Mouse (Mus musculus) cerebellum, adult 11-12 months (tissue): ENCODE results near the gene Gcc2.
"Not testable (repeated sequence)": the region's sequence is repeated elsewhere in the genome, so short reads cannot be mapped to it uniquely, and the experiment has no call there.

Experiments used
- DNase-seq: peaks from one replicate; pipeline ENCODE4 v3.0.0; 2022

The Gcc2 gene

DNA sequence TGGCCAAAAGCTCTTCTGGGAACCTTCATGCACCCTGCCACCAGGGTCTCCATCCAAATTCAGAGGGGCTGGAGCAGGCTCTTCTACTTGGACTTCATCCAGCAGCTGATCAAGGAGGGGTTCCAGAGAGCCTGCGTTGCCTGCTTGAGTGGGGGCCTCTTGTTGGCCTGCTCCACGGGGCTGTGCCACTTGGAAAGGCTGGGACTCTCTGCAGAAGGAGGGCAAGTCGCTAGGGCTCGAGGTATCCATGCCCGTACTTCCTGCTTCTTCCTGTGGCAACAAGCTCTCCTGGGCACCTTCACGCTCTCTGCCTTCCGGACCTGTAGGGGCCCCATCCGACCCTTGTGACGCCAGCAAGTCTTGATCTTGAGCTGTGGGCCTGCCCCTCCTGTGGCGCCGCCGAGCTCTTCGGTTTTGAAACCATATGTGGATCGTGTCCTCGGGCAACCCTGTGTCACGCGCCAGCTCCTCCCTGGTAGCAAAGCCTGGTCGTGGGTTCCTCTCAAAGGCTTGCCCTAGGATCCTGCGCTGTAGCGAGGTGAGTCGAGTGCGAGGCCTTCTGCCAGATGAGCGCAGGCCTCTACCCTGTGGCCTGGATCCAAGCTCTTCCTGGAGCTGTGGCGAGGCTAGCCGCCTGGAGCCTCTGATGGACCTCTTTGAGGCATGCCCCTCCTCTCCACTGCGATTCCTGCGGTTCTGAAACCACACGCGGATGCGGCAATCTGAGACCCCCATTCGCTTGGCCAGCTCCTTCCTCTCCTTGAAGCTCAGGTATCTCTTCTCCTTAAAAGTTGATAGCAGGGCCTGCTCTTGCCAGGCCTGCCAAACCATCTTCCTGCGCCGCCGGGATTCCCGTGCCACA lies 23.3 kb upstream of the Gcc2 start:
- DNase-seq = peak; percentile 72

DNA sequence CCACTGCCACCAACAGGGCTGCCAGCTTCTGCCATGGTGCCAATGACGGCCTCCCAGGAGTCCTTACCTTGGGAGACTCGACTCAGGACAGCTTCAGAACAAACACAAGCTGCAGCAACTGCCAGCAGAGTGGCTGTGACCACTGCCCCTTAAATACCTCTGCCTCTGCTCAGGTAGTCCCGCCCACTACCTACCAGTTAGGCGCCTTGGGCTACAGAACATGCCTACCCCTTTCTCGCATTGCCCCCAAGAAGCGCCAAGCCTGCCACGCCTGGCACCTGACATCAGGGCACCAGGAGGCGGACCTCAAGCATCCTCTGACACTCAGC lies 22.7 kb upstream of the Gcc2 start, which contains the start of gene Duxf3:
TSS of gene Duxf3 (minus strand) at position 35 of the 329 bp plus-strand sequence.
- DNase-seq = not testable (repeated sequence)

DNA sequence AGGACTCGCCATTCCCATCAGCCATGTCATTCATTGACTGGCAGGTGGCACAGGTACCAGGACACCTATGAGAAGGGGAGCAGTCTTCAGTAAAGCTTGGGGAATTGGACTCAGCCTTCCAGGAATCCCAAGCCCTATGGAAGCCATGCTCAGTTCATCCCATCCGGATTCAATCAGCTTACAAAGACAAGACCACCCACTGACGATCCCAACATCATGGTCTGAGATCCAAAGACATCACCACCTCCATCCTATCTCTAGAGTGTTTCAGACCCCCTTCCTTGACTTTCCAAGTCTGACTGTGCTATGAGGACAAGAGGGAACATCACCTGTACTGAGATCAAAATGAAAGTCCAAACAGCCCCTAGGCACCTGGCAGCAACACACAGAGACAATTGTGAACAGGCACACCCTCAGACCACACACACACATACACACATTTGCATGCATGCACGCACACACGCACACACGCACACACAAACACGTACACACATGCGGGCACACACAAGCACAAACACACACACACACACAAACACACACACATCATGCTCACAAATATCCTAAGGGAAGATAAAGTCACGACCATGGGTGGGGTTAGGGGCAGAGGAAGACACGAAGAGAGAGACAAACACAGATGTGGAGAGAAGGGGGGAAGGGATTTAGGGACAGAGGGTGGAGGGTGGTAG lies 22.1 kb upstream of the Gcc2 start:
- not testable (repeated sequence) for DNase-seq

DNA sequence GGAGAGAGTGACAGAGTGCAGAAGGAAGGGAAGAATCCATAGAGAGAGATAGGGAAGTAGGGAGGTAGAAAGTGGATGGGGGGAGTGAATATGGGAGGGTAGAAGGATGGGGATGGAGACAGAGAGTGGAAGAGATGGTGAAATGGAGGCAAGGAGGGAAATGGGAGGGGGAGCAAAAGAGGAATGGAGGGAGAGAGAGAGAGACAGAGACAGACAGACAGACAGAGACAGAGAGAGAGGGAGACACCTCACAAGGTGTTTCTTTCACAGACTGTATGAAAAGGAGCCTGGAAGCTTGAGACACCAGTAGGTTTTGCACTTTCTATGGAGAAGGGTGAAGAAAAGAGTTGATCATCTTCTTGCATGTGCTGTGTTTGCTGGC lies 21.6 kb upstream of the Gcc2 start:
- not testable (repeated sequence) for DNase-seq

DNA sequence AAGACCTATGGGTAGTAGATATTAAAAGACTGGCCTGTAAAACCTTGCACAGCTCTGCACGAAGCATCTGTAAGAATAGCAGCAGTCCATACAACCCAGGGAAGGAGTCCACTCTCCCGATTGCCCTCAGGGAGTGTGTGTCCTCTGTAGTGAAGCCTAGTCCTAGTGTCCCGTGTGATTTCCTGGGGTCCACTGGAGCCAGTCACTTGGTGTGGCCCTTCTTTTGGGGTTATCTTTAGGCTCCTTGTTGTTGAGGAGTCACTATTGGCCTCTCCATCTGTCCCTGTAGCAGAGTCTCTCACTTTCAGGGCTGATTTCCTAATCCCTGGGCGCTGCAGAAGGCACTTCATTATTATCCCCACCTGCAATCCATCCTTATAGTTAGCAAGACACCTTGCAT lies 20.3 kb upstream of the Gcc2 start:
- DNase-seq = not testable (repeated sequence)

DNA sequence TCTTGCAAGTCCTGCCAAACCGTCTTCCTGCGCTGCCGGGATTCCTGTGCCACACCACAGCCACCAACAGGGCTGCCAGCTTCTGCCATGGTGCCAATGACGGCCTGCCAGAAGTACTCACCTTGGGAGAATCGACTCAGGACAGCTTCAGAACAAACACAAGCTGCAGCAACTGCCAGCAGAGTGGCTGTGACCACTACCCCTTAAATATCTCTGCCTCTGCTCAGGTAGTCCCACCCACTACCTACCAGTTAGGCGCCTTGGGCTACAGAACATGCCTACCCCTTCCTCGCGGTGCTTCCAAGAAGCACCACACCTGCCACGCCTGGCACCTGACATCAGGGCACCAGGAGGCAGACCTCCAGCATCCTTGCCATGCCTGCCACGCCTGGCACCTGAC lies 18.7 kb upstream of the Gcc2 start, which contains the start of gene Gm4981:
TSS of gene Gm4981 (minus strand) at position 89 of the 400 bp plus-strand sequence.
- DNase-seq = no peak

DNA sequence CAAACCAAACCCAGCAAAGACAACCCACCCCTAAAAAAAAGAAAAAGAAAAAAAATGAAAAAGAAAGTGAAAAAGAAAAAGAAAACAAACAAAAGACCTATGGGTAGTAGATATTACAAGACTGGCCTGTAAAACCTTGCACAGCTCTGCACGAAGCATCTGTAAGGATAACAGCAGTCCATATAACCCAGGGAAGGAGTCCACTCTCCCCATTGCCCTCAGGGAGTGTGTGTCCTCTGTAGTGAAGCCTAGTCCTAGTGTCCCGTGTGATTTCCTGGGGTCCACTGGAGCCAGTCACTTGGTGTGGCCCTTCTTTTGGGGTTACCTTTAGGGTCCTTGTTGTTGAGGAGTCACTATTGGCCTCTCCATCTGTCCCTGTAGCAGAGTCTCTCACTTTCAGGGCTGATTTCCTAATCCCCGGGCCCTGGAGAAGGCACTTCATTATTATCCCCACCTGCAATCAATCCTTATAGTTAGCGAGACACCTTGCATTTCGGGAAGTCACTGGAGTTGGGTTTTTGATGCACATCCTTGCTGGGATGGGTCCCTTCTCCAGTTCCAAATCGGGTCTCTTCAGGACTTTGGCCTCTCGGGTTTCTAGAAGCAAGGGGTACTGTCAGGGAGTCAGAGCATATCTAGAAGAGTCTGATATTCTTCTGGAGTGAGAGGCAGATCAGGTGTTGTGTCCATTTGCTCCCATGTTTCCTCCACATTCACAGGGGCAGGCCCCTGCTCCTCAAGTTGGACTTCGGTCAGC lies 16.1 kb upstream of the Gcc2 start:
- peak; percentile 50 for DNase-seq

DNA sequence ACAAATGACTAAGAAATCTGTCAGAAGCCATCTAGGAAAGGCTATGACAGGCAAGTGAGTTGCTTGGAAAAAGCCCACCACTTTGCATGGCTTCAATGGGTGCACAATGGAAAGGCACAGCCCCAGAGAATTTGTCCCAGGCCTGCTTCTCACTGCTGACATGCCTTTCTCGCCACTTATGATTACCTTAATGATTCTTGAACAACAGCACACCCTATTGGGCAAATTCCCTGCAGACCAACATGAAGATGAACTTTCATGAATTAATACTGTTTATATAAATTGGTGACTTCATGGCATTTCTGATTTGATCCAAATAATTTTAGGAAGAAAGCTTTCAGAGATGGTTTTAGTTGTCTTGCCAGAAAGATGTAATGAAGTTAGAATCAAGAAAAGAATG lies 5.8 kb upstream of the Gcc2 start:
- DNase-seq = no peak

DNA sequence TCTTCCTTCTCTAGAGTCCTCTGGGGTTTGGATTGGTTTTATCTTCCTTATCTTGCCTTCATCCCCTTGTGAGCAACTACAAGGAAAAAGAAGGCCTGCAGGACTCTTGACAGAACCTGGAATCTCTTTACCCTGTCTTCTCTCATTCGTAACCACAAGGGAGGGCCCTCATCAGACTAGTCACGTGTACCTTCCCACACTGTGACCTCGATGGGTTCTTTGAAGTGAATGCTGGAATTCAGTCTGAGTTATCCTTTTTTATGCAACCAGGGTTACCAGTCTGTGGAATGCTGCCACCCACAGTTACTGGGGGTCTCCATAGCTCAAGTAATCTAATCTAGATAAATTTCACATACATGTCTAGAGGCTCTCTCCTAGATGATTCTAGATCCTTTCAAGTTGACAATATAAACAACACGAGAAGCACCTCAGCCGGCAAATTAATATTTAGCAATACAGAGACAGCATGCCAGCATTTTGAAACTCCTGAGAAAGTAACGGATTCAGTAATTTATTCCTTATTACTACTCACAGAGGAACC lies 592 bp upstream of the Gcc2 start:
- no peak for DNase-seq

DNA sequence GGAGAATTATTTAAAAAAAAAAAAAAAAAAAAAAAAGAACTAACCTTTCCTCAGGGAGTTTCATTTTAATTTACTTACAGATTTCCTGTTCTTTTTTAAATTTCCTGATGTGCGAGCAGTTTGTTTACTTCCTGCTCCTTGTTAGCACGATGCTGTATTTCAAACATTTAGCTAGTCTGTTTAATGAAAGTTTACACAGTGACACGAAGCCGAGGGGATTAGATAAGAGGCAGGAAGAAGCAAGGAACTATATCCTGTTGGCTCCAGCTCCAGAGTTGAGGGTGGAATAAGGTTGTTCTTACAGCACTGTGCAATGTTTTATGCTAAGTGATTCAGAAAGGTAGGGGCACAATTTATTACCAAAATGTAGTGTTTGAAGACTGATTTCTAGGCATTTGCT lies 657 bp downstream of the Gcc2 start:
- no peak for DNase-seq

DNA sequence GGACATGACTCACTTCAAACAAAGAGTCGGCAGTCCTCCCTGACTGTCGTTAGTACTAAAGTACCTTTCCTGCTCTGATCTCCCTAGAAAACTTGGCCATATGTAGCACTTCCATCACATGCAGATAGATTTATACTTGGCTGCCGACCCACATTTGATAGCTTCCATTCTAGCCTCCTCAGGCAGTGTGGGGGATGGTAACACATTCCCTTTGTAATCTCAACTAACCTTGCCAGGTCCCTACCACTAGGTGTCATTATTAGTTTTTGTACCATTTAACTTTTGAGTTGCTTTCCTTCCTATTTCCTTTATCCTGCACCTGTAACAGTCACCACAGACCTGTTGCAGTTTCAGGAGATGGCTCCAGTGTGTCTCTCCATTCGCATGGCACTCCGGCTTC lies 3.2 kb downstream of the Gcc2 start:
- DNase-seq = no peak

DNA sequence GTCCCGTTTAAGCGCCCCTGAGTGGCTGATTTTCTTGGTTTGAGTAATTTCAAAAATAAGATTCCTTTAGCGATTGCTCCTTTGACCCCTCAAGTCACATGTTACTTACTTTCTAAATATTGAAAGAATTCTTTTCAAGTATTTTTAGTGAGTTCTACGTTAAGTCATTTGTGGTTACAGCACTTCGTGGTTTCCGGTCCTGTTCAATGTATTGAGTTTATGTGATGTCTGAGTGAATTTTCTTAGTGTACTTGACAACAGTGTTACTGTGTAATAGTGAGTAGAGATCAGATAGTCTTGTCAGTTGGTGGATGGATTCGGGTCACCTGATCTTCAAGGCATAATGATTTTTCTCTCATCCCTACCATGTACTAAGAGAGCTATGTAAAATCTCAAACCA lies 26.9 kb downstream of the Gcc2 start:
- DNase-seq = no peak

DNA sequence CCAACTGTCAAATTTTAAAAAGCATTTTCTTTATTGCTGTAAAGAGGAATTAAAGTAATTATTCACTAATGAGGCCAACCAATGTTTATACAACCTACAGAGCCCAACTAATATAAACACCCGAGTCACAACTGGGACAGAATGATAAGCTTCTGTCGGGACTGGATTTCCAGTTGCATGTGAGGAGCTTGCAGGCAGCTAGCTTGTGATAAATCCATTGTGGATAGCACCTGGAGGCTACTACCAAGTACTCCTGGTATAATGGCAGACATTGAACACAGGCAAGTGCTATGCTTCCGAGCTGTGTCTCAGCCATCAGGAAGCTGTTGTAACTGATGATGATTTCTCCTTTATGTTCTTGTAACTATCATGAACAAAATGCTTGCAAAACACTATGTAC lies 35.4 kb downstream of the Gcc2 start:
- no peak for DNase-seq

DNA sequence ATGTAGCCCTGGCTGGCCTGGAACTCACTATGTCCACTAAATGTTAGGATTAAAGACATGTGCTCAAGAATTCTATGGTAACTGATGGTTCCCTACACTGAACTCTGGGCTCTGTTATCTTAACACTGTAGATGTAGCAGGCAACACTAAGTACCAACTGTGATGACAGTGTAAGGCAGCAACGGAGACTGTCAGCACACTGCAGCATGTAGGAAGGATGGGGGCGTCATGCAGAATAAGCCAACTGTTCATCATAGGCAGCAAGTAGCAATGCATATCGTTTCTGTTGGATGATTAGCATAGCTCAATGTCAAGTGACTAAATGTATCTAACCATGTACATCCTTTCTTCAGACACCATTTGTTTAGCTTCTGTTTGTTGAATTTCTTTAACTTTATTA lies 38.9 kb downstream of the Gcc2 start:
- DNase-seq = no peak

DNA sequence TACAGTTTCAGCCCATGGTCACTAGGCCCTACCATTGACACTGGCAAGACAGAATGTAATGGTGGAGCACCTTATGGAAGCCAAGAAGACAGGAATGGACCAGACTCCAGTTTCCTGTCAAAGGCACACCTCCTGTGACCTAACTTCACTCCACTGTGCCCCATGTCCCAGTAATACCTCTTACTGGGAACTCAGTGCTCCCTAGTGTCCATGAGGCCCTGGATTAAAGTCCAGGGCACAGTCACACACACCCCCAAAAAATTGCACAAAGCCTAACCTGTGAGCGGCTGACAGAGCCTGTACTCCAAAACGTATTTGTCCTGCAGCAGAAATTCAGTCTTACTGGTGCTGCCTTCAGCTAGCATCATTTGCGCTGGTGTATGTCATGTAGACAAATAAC lies 40.3 kb downstream of the Gcc2 start:
- DNase-seq = no peak

DNA sequence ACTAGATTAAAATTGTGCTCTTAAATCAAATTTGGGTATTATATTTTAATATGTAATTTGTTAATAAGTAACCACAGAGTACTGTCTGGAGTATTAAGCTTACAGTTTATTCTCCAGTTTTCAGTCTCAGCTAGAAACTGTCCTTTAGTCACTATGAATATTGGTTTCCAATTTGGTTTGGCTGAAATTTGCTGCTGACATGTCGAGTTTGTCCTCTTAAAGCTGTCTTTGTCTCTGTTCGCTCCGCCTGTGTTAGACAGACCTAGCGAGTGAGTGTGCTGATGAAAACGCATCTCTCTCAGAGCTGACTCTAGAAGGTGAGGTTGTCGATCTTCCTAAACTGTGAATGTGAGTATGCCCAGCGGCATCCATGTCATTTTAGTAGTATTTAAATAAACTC lies 49.7 kb downstream of the Gcc2 start:
- DNase-seq = no peak

DNA sequence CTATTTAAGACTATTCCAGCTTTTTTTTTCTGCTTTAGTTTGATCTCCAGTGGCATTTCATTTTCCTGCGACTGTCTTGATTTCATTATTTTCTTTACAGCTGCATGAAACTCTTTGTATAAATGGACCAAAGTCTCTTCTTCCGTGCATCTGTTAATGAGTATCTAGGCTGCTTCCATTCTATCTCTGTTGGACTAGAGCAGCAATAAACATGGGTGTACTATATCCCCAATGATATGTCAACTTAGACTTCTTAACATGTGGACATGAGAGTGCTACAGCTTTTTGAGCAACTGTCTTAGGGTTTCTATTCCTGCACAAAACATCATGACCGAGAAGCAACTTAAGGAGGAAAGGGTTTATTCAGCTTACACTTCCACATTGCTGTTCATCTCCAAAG lies 51.6 kb downstream of the Gcc2 start:
- DNase-seq = no peak

DNA sequence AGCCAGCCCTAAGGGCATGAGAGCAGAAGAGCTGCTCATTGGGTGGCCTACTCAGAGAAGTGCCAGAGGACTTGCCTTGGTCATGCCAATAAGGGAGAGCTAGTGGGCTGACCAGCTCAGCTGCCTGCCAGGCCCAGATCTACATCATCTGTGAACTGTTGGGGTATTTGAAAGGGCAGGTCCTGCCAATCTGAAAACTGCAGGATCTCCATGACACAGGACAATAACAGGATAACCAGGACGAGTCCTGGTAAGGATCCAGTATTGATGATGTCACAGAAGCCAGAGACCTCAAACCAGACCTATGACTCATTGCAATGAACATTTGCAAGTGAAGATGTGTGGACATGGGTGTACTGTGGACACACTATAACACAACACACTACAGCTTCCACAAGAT lies 55.5 kb downstream of the Gcc2 start:
- DNase-seq = no peak

DNA sequence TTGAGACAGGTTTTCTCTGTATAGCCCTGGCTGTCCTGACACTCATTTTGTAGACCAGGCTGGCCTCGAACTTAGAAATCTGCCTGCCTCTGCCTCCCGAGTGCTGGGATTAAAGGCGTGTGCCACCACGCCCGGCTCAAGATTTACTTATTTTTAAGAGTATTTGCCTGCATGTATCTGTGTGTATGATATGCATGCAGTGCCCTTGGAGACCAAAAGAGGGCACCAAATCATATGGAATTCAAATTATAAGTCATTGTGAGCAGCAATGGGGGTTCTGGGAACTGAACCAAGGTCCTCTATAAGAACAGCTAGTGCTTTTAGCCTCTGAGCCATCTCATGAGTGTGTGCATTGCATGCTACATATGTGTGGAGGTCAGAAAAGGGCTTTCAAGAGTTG lies 57.6 kb downstream of the Gcc2 start:
- DNase-seq = no peak

DNA sequence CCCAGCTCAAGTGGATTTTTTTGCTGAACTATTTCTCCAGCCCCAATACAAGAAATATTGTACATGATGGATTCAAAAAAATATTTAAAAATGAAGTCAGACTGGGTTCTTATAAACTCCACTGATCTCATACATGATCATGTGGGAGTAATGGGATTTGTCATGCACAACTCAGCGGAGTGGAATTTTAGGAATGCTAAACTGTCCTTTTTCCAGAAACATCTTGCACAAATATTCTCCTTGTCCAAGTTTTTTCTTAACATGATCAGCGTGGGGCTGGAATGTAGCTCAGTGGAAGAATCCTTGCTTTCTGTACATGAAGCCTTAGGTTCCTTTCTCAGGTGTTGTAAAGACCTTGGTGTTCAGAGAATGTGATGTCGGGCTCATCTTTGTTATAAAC lies 65.6 kb downstream of the Gcc2 start:
- DNase-seq = no peak

DNA sequence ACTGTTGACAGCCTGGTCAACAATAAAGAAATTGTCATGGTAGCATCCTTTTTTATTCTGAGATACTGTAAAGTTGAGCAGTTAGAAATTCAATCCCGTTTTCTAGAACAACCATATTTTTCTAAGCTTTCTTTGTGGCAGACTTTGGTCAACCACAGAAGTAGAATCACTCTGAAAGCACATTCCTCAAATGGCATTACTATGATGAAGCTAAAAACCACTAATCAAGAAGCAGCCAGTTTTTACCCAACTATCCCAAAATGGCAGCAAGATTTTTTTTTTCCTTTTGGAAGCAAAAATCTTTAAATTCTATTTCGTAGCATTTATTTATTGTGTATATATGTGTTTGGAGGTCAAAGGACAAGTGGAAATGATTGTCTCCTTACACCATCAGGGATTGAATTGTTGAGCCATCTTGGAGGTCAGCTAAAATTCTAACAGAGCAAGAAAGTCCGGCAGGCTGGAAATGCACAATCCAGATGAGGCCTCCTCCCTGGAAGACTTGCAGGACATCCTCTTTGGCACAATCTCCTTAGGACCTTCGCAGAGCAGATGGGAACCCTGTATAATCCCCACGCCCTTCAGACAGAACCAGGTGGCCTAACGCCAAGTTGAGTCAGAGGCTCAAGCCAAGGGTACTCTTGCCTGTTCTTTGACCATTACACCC lies 67.2 kb downstream of the Gcc2 start:
- DNase-seq = no peak

DNA sequence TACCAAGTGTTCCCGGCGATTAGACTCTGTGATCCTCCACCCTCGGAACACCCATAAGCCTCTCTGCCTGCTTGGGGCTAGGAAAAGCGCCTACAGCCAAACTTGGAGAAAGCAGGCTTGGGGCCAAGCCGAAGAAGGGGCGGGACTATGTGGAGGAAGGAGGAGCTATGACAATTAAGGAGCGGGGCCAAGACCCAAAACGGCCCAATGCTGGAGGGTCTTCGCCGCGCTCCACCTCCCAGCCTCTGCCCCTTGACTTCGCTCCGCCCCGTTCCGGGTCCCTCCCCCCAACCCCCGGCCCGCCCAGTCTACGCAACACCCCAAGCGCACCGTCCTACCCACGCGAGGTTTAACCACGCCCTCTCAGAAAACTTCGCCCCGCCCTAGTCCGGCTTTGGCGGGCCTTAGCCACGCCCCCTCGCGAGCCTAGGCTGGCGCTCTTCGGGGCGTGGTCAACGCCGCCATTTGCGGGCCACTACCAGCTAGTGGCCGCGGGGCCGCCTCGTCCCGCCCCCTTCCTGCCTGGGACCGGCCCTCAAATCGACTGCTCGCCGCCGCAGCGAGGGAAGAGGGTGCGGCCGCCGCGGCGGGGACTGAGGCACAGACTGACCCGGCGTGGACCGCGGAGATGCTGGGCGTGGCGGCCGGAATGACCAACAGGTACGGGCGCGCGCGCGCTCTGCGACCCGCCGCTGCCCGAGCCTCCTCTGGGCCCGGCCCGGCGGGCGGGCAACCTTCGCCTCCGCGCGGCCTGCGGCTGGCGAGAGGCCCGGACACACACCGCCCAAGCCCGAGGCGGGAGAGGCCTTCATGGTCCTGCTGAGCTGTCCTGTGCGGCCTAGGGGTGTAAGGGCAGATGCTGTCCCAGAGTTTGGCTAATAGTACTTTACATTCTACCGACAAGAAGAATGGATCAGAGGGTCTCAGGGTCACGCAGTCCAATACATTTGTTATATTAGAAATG lies 68.0 kb downstream of the Gcc2 start, which contains the start of gene Lims1:
TSS of gene Lims1 (plus strand) at position 439 of the 964 bp plus-strand sequence.
- DNase-seq = peak; percentile 97
